In genomic region chr2:174565891-174566290, GRCm38 (mm10) we compare ENCODE assay signal across 12 mouse cellular contexts.
A peak's percentile ranks its signal among the peaks of the same experiment; 100 is the strongest.
DNase-seq lines count a peak whose midpoint lies in the region; ATAC-seq lines count a peak whose summit lies in the region.
"Had no signal": no experiment of that assay in that cellular context is flagged by ENCODE, and none has a peak within 500 bp of the region (broad histone marks: within the 10 kb centered on the region; RNA-seq: fewer than 3 reads in every experiment).

No protein-coding gene starts in this region.

- no peak for ATAC-seq in megakaryocyte, adult 5-6 weeks (ENCODE audit: poor library complexity, severe bottlenecking)
- peak; percentile 78 for ATAC-seq in neutrophil, adult 5-6 weeks (ENCODE audit: extremely low read depth, insufficient number of reproducible peaks, low FRiP score, poor library complexity, severe bottlenecking)

- peak; percentile 69 for DNase-seq in T-cell, adult 2 months (ENCODE audit: low spot score)
- DNase-seq in thymus, postnatal 10 days (ENCODE audit: low spot score in 2 of 2), result peak; percentile 12 to 22
- DNase-seq in adipocyte (ENCODE audit: low spot score), result no peak
- DNase-seq in left cerebral cortex, adult 18-20 months (ENCODE audit: low spot score in 2 of 2), result no peak
- DNase-seq in urinary bladder, postnatal 25 days (ENCODE audit: low spot score), result no peak
- DNase-seq: cerebellum, adult 9-10 months; heart, postnatal 4 days had no signal

- no peaks in the 10 kb centered on the region for H3K9me3 ChIP-seq in megakaryocyte, embryonic 14.5 days
- H3K9me3 ChIP-seq: embryonic facial prominence, embryonic 10.5 days had no signal

- H3K36me3 ChIP-seq in megakaryocyte, embryonic 14.5 days (replicated peaks; ENCODE audit: low read length), result no peaks in the 10 kb centered on the region
- H3K36me3 ChIP-seq: embryonic facial prominence, embryonic 10.5 days; G1E had no signal

- H3K4me3 ChIP-seq in megakaryocyte, embryonic 14.5 days (replicated peaks), result peak overlapping the region; percentile 46
- H3K4me3 ChIP-seq: embryonic facial prominence, embryonic 10.5 days had no signal

- peaks cover 21% of the 10 kb centered on the region for H3K27me3 ChIP-seq in megakaryocyte, embryonic 14.5 days (replicated peaks)

- H3K4me1 ChIP-seq in megakaryocyte, embryonic 14.5 days, result peaks cover 10% of the 10 kb centered on the region

Comparison
In these comparisons a context has a peak if more than half of its experiments do, and no peak if none do; other contexts are left out.
1. DNase-seq: peak in T-cell, adult 2 months (single experiment) and thymus, postnatal 10 days (2 of 2); none in adipocyte (single experiment), left cerebral cortex, adult 18-20 months (0 of 2) and urinary bladder, postnatal 25 days (single experiment).